Mouse (Mus musculus): Measurements from ENCODE around the gene Abhd14b.
"Not testable (repeated sequence)": the region's sequence is repeated elsewhere in the genome, so short reads cannot be mapped to it uniquely, and the experiment has no call there.

Gene Abhd14b

DNA sequence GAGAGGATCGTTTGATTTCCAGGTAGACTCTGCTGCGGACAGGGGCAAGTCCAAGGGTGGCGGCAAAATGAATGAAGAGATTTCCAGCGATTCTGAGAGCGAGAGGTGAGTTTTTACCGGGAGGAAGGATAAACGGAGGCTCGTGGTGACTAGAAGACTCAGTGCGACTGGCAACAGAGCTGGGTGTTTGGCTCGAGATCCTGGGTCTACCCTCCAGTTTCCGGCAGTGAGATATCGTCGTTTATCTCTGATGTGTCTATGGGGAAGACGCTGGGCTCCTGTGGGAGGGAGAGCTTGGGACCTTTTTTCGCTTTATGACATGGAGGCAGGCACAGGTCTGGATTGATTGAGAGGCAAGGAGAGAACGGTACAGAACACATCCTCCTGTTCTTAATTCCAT is 30.4 kb downstream of the Abhd14b start:
- no peak for DNase-seq

DNA sequence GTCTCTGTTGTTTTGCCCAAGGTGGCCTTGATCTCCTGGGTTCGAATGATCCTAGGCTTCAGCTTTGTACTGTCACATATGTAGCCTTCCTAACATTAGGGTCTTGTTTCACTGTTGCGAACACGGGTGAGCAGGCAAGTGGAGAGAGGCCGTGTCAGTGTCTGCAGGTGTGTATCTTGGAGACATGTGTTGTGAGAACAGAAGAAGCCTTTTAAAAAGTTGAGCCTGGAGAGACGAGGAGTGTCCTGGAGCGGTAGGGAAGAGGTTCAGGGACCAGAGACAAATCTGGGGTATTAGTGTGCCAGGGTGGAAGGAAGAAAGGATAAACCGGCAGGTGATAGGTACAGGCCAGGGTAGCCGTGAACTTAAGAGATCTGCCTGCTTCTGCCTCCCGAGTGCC is 30.8 kb downstream of the Abhd14b start:
- no peak for DNase-seq

DNA sequence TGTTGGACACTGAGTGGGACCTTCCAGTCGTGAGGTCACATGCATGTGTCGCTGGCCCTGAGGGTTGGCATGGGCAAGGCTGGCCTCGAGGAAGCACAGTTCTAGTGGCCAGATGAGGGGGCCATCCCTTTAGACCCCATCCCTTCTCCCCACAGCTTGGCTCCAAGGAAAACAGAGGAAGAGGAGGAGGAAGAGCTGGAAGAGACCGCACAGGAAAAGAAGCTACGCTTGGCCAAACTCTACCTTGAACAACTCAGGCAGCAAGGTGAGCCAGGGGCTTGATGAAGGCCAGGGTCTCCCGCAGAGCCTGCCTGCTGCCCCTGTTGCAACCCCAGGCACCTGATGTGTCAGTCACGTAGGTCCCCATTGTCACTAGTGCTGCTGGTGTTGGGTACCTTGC is 33.3 kb downstream of the Abhd14b start:
- DNase-seq, result no peak

DNA sequence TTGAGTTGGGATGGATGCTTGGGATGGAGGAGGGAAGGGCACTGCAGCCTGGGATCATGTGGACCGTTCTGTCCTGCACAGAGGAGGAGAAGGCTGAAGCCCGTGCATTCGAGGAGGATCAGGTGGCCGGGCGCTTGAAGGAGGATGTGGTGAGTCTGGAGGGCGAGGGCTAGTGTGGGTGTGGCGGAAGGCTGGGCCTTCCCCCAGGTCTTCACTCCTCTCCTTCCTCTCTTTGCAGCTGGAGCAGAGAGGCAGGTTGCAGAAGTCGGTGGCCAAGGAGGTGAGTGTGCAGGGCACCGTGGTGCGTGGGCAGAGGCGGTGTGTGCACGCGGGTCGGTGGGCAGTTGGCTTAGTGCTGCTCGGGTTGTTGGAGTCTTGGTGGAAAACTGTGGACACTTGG is 33.8 kb downstream of the Abhd14b start:
- no peak for DNase-seq

DNA sequence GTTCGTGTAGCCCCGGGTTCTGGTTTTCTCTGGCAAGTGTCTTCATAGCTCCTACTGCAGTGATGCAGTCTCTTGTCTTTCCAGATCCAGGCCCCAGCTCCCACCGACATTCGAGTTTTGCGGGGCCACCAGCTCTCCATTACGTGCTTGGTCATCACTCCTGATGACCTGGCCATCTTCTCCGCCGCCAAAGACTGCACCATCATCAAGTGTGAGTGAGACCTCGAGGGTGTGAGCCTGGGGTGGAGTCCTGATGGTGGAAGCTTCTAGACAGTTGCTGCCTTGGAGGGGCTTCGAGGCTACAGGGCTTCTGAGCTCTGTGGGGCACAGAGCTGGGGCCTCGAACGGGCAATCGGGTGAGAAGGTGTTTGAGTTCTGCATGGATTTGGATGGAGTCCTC is 34.4 kb downstream of the Abhd14b start:
- no peak for DNase-seq

DNA sequence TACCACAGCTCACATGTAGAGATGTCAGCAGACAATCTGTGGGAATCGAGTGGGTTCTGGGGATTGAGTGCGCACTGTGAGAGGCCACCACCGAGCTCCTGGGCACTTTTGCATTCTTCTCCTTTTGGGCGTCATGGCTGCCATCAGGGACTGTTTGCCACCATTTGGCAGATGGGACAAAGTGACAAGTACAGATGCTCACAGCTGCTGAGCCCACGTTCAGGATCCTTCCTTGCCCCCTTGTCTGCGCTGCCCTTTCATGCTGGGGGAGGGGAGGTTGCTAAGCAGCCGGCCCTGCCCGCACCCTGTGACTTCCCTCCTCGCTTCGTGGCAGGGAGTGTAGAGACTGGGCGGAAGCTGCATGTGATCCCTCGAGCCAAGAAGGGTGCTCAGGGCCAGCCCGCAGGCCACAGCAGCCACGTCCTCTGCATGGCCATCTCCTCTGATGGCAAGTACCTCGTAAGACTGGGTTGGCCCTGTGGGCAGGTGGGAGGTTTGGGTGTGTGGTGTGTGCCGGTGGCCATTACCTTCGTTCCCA is 35.4 kb downstream of the Abhd14b start:
- no peak for DNase-seq

DNA sequence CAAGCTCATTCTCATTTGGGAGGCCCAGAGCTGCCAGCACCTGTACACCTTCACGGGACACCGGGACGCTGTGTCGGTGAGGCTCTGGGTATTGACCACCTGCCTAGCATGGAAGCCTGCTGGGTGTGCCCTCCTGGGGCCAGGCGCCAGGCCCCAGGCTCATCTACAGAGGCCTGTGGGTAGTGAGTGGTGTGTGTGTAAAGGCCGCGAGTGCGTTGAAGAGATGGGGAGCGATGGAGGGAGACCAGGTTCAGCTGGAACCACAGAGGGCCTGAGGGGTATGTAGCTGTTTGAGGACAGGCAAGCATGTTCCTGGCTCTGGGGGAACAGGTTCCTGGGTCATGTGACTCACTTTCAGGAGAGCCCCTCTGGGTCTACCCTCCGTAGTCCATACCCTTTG is 35.9 kb downstream of the Abhd14b start:
- no peak for DNase-seq

DNA sequence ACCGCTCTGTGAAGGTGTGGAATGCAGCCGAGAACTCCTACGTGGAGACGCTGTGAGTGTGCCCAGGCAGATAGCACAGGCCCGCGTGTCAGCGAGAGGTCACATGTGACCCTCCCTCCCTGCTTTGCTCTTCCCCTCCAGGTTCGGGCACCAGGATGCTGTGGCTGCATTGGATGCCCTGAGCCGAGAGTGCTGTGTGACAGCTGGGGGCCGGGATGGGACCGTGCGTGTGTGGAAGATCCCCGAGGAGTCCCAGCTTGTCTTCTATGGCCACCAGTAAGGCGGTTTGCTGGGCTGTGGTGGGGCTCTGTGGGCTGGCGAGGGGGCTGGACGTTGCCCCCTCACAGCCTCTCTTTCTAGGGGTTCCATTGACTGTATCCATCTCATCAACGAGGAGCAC is 36.3 kb downstream of the Abhd14b start:
- no peak for DNase-seq

DNA sequence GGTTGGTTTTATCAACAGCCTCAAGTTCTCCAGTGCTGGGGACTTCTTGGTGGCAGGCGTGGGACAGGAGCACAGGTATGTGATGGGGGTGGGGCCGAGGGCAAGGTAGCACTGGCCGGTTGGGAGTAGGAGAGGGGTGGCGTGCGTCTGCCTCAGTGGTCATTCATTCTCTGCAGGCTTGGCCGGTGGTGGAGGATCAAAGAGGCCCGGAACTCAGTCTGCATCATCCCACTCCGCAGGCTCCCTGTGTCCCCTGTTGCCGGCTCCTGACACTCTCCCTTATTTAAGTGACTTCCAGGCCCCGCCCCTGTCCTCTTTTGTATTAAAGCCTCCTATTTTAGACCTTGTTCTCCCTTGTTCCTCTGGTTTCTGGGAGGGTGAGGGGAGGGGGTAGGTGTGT is 37.8 kb downstream of the Abhd14b start:
- no peak for DNase-seq

DNA sequence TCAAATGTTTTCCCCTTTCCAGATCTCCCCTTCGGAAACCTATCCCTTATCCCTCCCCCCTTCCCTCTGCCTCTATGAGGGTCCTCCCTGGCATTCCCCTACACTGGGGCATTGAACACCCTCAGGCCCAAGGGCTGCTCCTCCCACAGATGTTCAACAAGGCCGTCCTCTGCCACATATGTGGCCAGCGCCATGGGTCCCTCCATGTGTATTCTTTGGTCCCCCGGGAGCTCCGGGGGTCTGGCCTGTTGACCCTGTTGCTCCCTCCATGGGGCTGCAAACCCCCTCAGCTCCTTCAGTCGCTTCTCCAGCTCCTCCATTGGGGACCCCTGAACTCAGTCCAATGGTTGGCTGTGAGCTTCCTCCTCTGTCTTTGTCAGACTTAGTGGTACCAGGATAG is 40.3 kb downstream of the Abhd14b start:
- DNase-seq, result not testable (repeated sequence)

DNA sequence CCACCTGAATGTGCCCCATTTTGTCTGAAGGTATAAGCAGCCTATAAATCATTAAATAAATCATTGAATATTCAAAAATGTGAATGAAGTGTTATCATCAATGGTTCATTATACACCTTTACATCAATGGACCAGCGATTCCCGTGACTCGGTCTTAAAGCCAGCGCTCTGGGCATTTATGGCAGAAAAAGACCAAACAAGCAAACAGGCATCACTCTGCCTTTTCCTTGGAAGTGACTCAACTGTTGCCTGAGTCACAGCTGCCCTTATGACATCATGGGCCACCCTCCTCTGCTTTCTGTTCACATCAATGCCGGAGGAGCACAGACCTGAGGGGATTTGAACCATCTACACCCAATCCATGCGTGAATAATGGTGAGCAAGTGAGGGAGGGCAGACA is 52.4 kb downstream of the Abhd14b start, which contains the start of gene Iqcf1:
TSS of gene Iqcf1 (plus strand) at position 301 of the 400 bp plus-strand sequence.
- no peak for DNase-seq

DNA sequence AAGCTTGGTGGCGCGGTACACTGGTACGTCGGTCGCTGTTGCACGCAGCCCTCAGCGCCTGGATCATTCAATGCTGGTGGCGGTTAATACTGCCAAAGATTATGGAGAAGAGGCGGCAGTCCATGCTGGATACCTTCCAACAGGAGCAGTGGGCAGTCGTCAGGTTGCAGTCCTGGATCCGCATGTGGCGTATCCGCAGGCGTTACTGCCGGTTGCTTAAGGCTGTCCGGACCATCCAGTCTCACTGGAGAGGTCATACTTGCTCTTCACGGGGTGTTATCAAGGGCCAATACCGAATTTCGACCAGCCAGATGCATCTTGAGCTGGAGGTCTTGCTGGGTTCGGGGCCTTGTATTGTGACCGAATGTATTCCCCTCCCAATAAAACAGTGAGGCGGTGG is 54.6 kb downstream of the Abhd14b start:
- DNase-seq, result no peak

Measured in kidney, postnatal 4 days (tissue).